Mouse (Mus musculus) layer of hippocampus, adult 2 months (tissue): Measurements from ENCODE around the gene Nlrc3. TPM values are rescaled to one million over a fixed set of nuclear protein-coding genes. Genes with fewer than 3 reads are reported as not detected.
"Not testable (repeated sequence)": the region's sequence is repeated elsewhere in the genome, so short reads cannot be mapped to it uniquely, and the experiment has no call there.

ENCODE experiments used
- DNase-seq, 2 experiments: peaks; one replicate each; pipeline ENCODE4 v3.0.0; 2022; ENCODE audit warnings: low spot score in 2 of 2
- H3K27ac ChIP-seq: fragments of 200-600 bp; 2 replicates; pipeline ENCODE4 v1.8.1; 2022
- H3K4me3 ChIP-seq: fragments of 200-600 bp; 2 replicates; pipeline ENCODE4 v1.8.1; 2022; ENCODE audit warnings: mild to moderate bottlenecking
- CTCF ChIP-seq: fragments of 200-600 bp; conservative IDR thresholded peaks from 2 replicates; pipeline ENCODE4 v1.8.1; 2022; ENCODE audit warnings: antibody characterized with exemption, mild to moderate bottlenecking, moderate library complexity
- long read RNA-seq, 2 experiments: library from polyadenylated mRNA; stranded (forward); transcript quantifications; one replicate each; pipeline ENCODE4 v2.0.0; 2021; ENCODE audit warnings: borderline mapping rate in 2 of 2
- total RNA-seq, 2 experiments: library from RNA; stranded (reverse); gene quantifications; 2 replicates each; pipeline ENCODE4 v1.2.3; 2021

Gene Nlrc3
- 1 to 10 TPM; 1.6 to 2.5 TPM for total RNA-seq
- long read RNA-seq, experiment 1: 0 reads
- long read RNA-seq, experiment 2, partial matches to known transcripts: 0 of 1 reads
- long read RNA-seq, experiment 2, other reads (novel, unspliced or antisense): 1 of 1 reads

GRCm38 (mm10) chr16:3976251-3976671 is at the start of gene Nlrc3:
Gene Nlrc3 (minus strand): TSS chr16:3976632.
- DNase-seq: no peak
- H3K27ac ChIP-seq: no peak within 1 kb of the TSS
- no peak within 1 kb of the TSS for H3K4me3 ChIP-seq
- TF ChIP-seq CTCF: no peak

- H3K4me3 ChIP-seq: no peak overlapping the region
- DNase-seq: no peak
- no peak for TF ChIP-seq CTCF
- no peak overlapping the region for H3K27ac ChIP-seq
Measured at GRCm38 (mm10) chr16:4022719-4023118, 46.3 kb upstream of the Nlrc3 start.

- H3K27ac ChIP-seq: no peak overlapping the region
- H3K4me3 ChIP-seq: no peak overlapping the region
- DNase-seq: no peak
- TF ChIP-seq CTCF: no peak
Measured at GRCm38 (mm10) chr16:4021241-4021640, 44.8 kb upstream of the Nlrc3 start.

- not testable (repeated sequence) for DNase-seq, H3K4me3 ChIP-seq
Measured at GRCm38 (mm10) chr16:4017466-4017865, 41.0 kb upstream of the Nlrc3 start.

GRCm38 (mm10) chr16:4016786-4017185 is 40.4 kb upstream of the Nlrc3 start:
- DNase-seq, H3K27ac ChIP-seq, H3K4me3 ChIP-seq: not testable (repeated sequence)

More at GRCm38 (mm10) chr16:4017466-4017865, 41.0 kb upstream of the Nlrc3 start:
- H3K27ac ChIP-seq: not testable (repeated sequence)

GRCm38 (mm10) chr16:4014040-4014668 is 37.7 kb upstream of the Nlrc3 start:
- TF ChIP-seq CTCF: no peak
- Histone ChIP-seq H3K27ac (no peak overlapping the region), H3K4me3 (no peak overlapping the region)
- no peak for DNase-seq

GRCm38 (mm10) chr16:4012882-4013570 is 36.6 kb upstream of the Nlrc3 start:
- Histone ChIP-seq H3K4me3 (no peak overlapping the region), H3K27ac (no peak overlapping the region)
- no peak for TF ChIP-seq CTCF
- DNase-seq: no peak

GRCm38 (mm10) chr16:4003489-4004398 is 27.3 kb upstream of the Nlrc3 start, which contains the start of gene Slx4:
Gene Slx4 (minus strand): TSS chr16:4003770.
- peak within 1 kb of the TSS; percentile 86 for H3K27ac ChIP-seq
- peak; percentile 94 to 96 for DNase-seq
- peak; percentile 69 for TF ChIP-seq CTCF
- H3K4me3 ChIP-seq: peak within 1 kb of the TSS; percentile 82

- no peak for DNase-seq
- Histone ChIP-seq H3K27ac (no peak overlapping the region), H3K4me3 (no peak overlapping the region)
- TF ChIP-seq CTCF: no peak
Measured at GRCm38 (mm10) chr16:3988410-3988809, 12.0 kb upstream of the Nlrc3 start.

- no peak overlapping the region for H3K4me3 ChIP-seq
- TF ChIP-seq CTCF: no peak
- no peak for DNase-seq
- no peak overlapping the region for H3K27ac ChIP-seq
Measured at GRCm38 (mm10) chr16:3983146-3983700, 6.8 kb upstream of the Nlrc3 start.

GRCm38 (mm10) chr16:3982173-3982572 is 5.7 kb upstream of the Nlrc3 start:
- Histone ChIP-seq H3K27ac (no peak overlapping the region), H3K4me3 (no peak overlapping the region)
- DNase-seq: no peak
- TF ChIP-seq CTCF: no peak

- Histone ChIP-seq H3K27ac (no peak overlapping the region), H3K4me3 (no peak overlapping the region)
- DNase-seq: no peak
- TF ChIP-seq CTCF: no peak
Measured at GRCm38 (mm10) chr16:3976712-3977111, 280 bp upstream of the Nlrc3 start.

GRCm38 (mm10) chr16:3975658-3976057 is 774 bp downstream of the Nlrc3 start:
- Histone ChIP-seq H3K4me3 (no peak overlapping the region), H3K27ac (no peak overlapping the region)
- no peak for DNase-seq
- TF ChIP-seq CTCF: no peak

GRCm38 (mm10) chr16:3974456-3974855 is 2.0 kb downstream of the Nlrc3 start:
- not testable (repeated sequence) for DNase-seq, H3K4me3 ChIP-seq, H3K27ac ChIP-seq
